28 mouse cellular contexts compared by ENCODE assay signal in the genomic region with DNA sequence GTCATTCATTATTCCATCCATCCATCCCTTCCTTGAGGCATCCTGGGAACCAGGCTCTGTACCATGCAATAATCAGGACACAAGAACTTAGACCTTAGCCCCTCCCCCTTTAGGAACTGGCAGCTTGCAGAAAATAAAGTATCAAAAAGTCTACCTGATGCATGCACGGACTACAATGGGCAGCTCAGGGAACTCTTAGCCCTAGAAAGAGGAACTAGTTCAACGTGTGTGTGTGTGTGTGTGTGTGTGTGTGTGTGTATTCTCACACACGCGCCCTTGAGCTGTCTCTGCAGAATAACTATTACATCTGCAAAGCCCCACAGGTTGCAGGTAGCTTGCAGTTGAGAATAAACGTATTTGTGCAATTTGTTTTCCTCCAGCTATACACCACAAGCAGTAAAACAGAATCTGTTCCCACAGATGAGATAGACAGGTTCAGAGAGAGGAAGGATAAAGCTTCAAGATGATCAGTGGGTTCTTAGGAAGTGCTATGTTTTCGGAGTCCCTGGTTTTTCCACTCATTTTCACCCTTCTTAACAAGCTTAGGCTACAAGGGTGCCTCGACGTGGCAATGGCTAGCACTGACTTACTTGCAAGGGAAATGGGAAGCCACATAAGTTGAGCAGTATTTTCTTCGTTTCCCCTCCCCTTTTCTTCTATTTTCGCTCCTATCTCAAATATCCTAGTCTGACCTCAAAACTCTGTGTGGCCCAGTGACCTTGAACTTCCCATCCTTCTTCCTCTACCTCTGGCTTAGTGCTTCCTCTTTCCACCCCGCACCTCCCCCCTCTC. TPM values are rescaled to one million over a fixed set of nuclear protein-coding genes. Genes with fewer than 3 reads are reported as not detected.
A peak's percentile ranks its signal among the peaks of the same experiment; 100 is the strongest.
DNase-seq lines count a peak whose midpoint lies in the region; ATAC-seq lines count a peak whose summit lies in the region.
"Had no signal": no experiment of that assay in that cellular context is flagged by ENCODE, and none has a peak within 500 bp of the region (broad histone marks: within the 10 kb centered on the region; RNA-seq: fewer than 3 reads in every experiment).

No protein-coding gene starts in this region.

- no peak for ATAC-seq in hindbrain, embryonic 11.5 days (ENCODE audit: low FRiP score)
- ATAC-seq in common myeloid progenitor, adult 5-6 weeks (replicated peaks; ENCODE audit: low read depth, poor library complexity, severe bottlenecking) = peak; percentile 37
- ATAC-seq: lung, postnatal 0 days had no signal

- H3K4me1 ChIP-seq in hindbrain, embryonic 11.5 days (replicated peaks; ENCODE audit: control insufficient read depth, insufficient read depth, low read length) = 0 out of 2 replicates have a peak, but pooled peaks cover 4% of the 10 kb centered on the region
- peaks cover 18% of the 10 kb centered on the region for H3K4me1 ChIP-seq in hindbrain, embryonic 10.5 days (replicated peaks)

- H3K9ac ChIP-seq in hindbrain, embryonic 11.5 days (ENCODE audit: low read depth, low read length) = no peak overlapping the region
- H3K9ac ChIP-seq: limb, embryonic 15.5 days; liver, embryonic 13.5 days had no signal

- peak; percentile 4 for DNase-seq in hindbrain, embryonic 11.5 days (ENCODE audit: low spot score)
- no peak for DNase-seq in hindbrain, embryonic 10.5 days (ENCODE audit: low spot score)
- peak; percentile 17 to 19 for DNase-seq in natural killer cell, adult 2 months (ENCODE audit: low spot score in 2 of 2)
- DNase-seq in cerebellum, postnatal 25 days = no peak
- no peak for DNase-seq in ovary, postnatal 10 days (ENCODE audit: low spot score)
- no peak for DNase-seq in cerebellum, postnatal 10 days
- DNase-seq: adrenal gland, postnatal 25 days; cerebellum, adult 11-12 months; cerebellum, postnatal 14 days; gastrocnemius, postnatal 25 days; heart, adult 18-20 months; heart, postnatal 36 days; kidney, adult 18-20 months; kidney, postnatal 36 days; liver, embryonic 13.5 days; lung, adult 18-20 months; lung, postnatal 4 days had no signal

- no peak overlapping the region for H3K4me3 ChIP-seq in hindbrain, embryonic 11.5 days (ENCODE audit: low read depth, low read length)
- no peak overlapping the region for H3K4me3 ChIP-seq in hindbrain, embryonic 10.5 days

- H3K36me3 ChIP-seq in hindbrain, embryonic 11.5 days (ENCODE audit: control insufficient read depth, insufficient read depth, low read length) = no peaks in the 10 kb centered on the region
- no peaks in the 10 kb centered on the region for H3K36me3 ChIP-seq in hindbrain, embryonic 10.5 days
- H3K36me3 ChIP-seq: G1E; hindbrain, embryonic 15.5 days; kidney, embryonic 15.5 days; limb, embryonic 10.5 days; limb, embryonic 15.5 days; liver, embryonic 13.5 days had no signal

- H3K27ac ChIP-seq in hindbrain, embryonic 11.5 days (ENCODE audit: low read depth, low read length) = no peak overlapping the region
- H3K27ac ChIP-seq in hindbrain, embryonic 10.5 days = no peak overlapping the region
- H3K27ac ChIP-seq: hindbrain, embryonic 15.5 days; kidney, embryonic 15.5 days; left cerebral cortex, adult 2 months; limb, embryonic 10.5 days; limb, embryonic 15.5 days; liver, embryonic 13.5 days had no signal

- H3K27me3 ChIP-seq in hindbrain, embryonic 11.5 days (ENCODE audit: control insufficient read depth, insufficient read depth, low read length) = peaks cover 28% of the 10 kb centered on the region
- peaks cover 47% of the 10 kb centered on the region for H3K27me3 ChIP-seq in hindbrain, embryonic 10.5 days (ENCODE audit: insufficient read depth, poor library complexity, severe bottlenecking)

- no peak overlapping the region for H3K4me2 ChIP-seq in hindbrain, embryonic 11.5 days (replicated peaks; ENCODE audit: low read depth, low read length)

- no peaks in the 10 kb centered on the region for H3K9me3 ChIP-seq in hindbrain, embryonic 11.5 days (ENCODE audit: control insufficient read depth, low read length)
- peaks cover 4% of the 10 kb centered on the region; the same call in 1 of the 2 replicates for H3K9me3 ChIP-seq in hindbrain, embryonic 10.5 days
- H3K9me3 ChIP-seq: hindbrain, embryonic 15.5 days; kidney, embryonic 15.5 days; limb, embryonic 10.5 days; limb, embryonic 15.5 days; liver, embryonic 13.5 days had no signal

- WGBS in hindbrain, embryonic 11.5 days = 66% methylated on average over 11 of the region's 11 CpGs
- 74% methylated on average over 11 of the region's 11 CpGs for WGBS in hindbrain, embryonic 10.5 days

RNA-seq across cellular contexts. Expression of gene Cacng6, which starts 14.1 kb away (rescaled TPM):
- 0.08 and 0.45 TPM in 2 replicates for polyA plus RNA-seq in hindbrain, embryonic 11.5 days (2014; fragmentation: Nextera tagmentation; extraction: Ambion mirVana)
- 0.12 TPM in 1 of 2 replicates, not detected in the other for polyA plus RNA-seq in hindbrain, embryonic 10.5 days (2016; fragmentation: Nextera tagmentation; extraction: Ambion mirVana)
- total RNA-seq in common myeloid progenitor, adult 5-6 weeks (2017) = not detected in 2 replicates
- total RNA-seq: adrenal gland, postnatal 25 days; monocyte, adult 5-6 weeks had no signal
- polyA plus RNA-seq: G1E; hindbrain, embryonic 15.5 days; intestine, embryonic 14.5 days; lung, postnatal 0 days; midbrain, embryonic 14.5 days had no signal

RNA-seq across cellular contexts. Expression of gene Cacng8, which starts 19.4 kb away (rescaled TPM):
- polyA plus RNA-seq in hindbrain, embryonic 11.5 days (2014; fragmentation: Nextera tagmentation; extraction: Ambion mirVana) = 5.1 and 7.0 TPM in 2 replicates
- polyA plus RNA-seq in hindbrain, embryonic 10.5 days (2016; fragmentation: Nextera tagmentation; extraction: Ambion mirVana) = 5.5 and 7.8 TPM in 2 replicates
- not detected in 2 replicates for total RNA-seq in common myeloid progenitor, adult 5-6 weeks (2017)
- total RNA-seq: G1E; gastrocnemius, postnatal 25 days; heart, adult 18-20 months; heart, postnatal 36 days; monocyte, adult 5-6 weeks had no signal
- polyA plus RNA-seq: G1E had no signal

Comparison
In these comparisons a context has a peak if more than half of its experiments do, and no peak if none do; other contexts are left out.
1. DNase-seq: peak in hindbrain, embryonic 11.5 days (single experiment) and natural killer cell, adult 2 months (2 of 2); none in hindbrain, embryonic 10.5 days (single experiment), cerebellum, postnatal 25 days (0 of 2), ovary, postnatal 10 days (single experiment) and cerebellum, postnatal 10 days (0 of 2).